Mouse (Mus musculus) embryonic fibroblast, embryonic 13.5 days (primary cell): ENCODE results near the gene Gm17535.
"Not testable (repeated sequence)": the region's sequence is repeated elsewhere in the genome, so short reads cannot be mapped to it uniquely, and the experiment has no call there.

Experiments used
- CTCF ChIP-seq: IDR thresholded peaks from 2 replicates; pipeline ENCODE4 v1.5.1; 2011; ENCODE audit warnings: mild to moderate bottlenecking, control low read depth, low read length, moderate library complexity, borderline replicate concordance; ENCODE audit not compliant: insufficient read depth
- POLR2A ChIP-seq: IDR thresholded peaks from 2 replicates; pipeline ENCODE4 v1.6.1; 2011; ENCODE audit warnings: low read depth, mild to moderate bottlenecking, control low read depth, low read length, moderate library complexity

GRCm38 (mm10) chr9:3038161-3038560 lies 3.8 kb downstream of the Gm17535 start:
- not testable (repeated sequence) for TF ChIP-seq CTCF, POLR2A
